Mouse (Mus musculus): ENCODE data around the gene Sacs. TPM values are rescaled to one million over a fixed set of nuclear protein-coding genes. Genes with fewer than 3 reads are reported as not detected.
A peak's percentile ranks its signal among the peaks of the same experiment; 100 is the strongest.
"Not testable (repeated sequence)": the region's sequence is repeated elsewhere in the genome, so short reads cannot be mapped to it uniquely, and the experiment has no call there.

The Sacs gene
- total RNA-seq (2021): 10 to 100 TPM; 12.7 to 15.3 TPM
- long read RNA-seq, experiment 1: 0 reads
- long read RNA-seq, experiment 2, partial matches to known transcripts: 0 of 3 reads
- long read RNA-seq, experiment 2, other reads (novel, unspliced or antisense): 3 of 3 reads

DNA sequence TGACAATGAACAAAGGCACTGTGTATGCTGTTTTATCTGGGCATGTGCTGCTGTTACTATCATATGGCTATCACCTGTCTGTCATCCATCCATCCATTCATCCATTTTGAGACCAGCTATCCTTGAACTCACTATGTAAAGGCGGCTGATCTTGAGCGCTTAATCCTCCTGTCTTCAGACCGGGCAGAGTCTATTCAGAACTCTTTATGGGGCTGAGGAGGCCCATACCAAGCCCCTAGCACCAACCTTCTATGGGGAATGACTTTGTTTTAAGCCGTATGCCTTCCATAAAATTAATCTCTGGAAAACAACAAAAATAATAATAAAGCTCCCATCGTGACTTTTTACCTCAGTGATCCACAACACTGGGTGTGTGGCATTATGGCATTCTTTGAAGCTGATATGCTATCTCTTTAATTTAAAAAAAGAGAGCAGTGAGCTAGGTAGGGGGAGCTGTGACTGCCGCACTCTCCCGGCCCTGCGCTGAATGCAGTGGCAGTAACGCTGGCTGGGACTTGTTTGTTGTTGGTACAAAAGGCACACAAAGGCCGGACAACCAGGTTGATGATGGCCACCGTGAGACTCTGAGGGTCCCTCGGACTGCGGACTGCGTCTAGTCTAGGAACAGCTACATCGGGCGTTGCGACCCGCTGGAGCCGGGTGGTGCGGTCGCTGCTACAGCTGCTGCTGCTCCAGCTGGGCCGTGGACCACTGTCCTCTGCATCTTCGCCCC is at the start of gene Sacs:
Gene Sacs (plus strand): TSS at position 464 of the 733 bp plus-strand sequence.
- DNase-seq (ENCODE audit: low spot score): no peak

DNA sequence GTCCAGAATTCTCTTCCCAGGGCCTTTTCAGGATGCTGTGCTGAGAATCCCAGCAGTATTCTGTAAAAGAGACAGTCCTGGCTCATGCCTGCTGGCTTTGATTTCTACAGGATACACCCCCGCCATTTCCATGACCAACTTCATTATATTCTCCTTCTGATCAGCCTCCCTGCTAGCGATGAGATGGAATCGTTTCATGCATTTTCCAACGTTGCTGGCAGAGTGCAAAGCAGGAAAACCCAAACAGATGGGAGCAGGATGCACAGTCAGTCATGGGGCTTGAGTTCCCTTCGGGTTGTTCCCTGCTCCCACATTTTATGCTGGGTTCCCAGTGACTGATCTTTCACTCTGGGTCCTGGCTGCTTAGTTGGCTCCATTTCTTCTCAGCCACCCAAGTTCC is 47.3 kb upstream of the Sacs start:
- DNase-seq (ENCODE audit: low spot score): no peak

DNA sequence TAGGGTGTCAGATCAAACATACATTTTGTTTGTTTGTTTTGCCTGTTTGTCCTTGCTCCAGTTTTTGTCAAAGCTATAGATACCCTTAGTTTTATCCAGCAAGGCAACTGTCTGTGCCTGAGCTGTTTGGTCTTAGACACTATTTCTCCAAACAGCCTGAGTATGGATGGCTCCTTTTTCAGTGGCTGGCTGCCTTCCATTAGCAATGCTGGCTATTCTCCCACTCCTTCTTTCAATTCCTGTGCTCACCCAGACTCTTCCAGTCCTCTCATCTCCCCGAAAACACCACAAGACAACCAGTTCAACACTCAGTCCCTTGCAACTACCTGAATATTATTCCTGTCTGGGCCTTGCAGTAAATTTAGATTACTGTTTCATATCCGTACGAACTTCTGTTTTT is 46.2 kb upstream of the Sacs start:
- DNase-seq (ENCODE audit: low spot score): peak; percentile 20

DNA sequence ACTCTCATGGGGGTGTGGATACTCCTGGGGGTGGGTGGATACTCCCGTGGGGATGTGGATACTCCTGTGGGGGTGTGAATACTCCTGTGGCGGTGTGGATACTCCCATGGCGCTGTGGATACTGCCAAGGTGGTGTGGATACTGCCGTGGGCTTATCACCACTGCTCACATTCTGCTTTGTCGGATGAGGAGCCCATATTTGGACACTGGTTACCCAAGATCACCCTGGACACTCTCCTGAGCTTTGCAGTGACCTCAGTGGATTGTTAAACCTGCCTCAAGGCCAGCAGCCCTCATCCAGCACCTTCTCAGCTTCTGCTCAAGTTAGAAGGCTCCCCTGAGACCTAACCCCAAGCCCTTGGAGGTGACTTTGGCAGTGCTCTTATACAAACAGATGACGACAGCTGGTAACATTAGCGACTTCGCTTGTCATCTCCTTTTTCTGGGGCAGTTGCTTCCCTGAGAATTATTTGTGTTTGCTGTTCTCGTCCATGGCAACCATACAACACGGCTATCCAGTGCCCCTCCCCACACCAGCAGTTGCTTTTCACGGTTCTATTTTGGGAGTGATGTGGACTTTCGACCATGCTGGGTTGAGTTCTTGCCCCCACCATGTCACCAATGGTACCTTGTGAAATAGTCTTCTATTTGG is 40.2 kb upstream of the Sacs start:
- DNase-seq (ENCODE audit: low spot score): peak; percentile 81

DNA sequence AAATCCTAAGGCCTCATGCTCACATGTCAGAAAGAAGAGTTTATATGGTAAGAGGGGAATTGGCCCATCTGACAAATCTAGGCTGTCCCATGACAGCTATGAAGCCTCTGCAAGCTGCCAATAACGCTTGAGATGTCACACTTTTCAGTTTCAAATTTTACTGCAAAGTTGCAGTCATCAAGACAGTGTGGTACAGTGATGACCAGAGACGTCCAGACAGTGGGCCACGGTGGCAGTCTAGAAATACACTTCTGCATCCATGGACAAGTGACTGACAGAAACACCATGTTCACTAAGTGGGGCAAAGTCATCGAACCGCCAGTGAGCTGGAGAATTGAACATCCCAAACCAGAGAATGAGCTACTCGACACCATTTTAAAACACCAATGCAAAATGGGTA is 37.5 kb upstream of the Sacs start:
- no peak for DNase-seq (ENCODE audit: low spot score)

DNA sequence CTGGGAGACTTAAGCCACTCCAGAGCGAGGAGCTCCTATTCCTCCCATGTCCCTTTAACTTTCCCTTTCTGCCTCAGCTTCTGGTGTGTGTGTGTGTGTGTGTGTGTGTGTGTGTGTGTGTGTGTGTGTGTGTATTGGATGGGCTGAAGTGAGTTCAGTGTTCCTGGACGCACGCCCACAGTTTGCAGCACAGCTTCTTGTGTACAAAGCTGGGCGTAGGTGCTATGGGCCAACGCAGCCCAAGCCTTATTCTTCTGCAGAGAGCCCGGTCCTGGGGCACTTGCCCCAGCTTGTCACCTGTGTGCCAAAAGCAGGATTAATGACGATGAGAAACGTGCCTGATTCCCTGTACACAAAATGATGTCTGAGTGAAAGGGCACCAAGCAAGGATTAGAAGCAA is 31.9 kb upstream of the Sacs start:
- no peak for DNase-seq (ENCODE audit: low spot score)

DNA sequence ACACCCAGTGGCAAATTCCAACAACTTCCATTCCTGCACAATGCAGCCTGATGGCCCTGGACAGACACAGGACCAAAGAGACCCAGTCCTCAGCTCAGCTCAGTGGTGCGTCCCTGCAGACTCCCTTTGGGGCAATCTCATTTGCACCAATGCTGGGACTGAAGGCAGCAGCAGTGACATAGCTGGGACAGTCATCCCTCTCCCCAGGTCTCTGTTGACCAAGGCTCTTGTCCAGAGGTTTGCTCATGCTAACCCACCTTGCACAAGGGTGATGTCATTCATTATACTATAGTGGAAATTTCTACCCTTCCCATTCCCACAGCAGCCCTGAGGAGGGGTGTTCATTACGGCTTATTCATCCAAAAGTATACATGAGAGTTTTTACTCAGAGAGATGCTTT is 29.6 kb upstream of the Sacs start:
- DNase-seq (ENCODE audit: low spot score): no peak

DNA sequence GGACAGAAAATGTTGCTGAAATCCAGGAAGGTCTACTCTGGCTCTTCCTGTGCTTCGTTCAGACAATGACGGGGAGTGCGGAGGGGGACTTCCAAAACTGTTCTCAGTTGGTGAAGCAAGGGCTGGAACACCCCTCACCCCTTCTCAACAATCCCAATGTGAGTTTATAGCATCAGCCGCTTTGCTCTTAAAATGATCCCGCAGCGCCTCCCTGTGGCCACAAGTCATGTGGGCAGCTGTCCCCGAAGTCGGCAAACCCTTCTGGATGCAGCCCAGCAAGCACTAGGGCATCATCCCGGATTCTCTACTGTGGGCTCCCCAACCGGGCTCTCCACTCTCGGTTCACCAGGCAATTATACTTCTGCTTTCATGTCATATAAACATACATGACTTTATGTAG is 25.9 kb upstream of the Sacs start:
- DNase-seq (ENCODE audit: low spot score): peak; percentile 73

DNA sequence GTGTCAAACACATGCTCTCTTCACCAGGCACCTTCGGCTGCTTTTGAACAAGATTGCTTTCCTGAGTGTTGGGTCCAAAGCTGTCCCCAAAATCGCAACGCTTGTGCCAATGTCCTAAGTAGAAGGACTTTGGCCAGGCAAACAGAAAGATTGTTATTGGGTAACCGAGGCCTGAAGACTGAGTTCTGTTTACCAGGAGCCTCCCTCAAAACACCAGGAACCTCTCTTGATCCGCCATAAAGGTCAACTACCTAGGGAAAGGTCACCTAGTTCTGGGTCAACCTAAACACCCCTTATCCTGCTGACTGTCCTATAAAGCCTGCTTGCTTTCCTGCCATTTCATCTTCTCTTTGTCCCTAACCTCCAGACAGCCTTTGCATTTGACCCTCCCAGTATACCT is 13.5 kb upstream of the Sacs start:
- DNase-seq (ENCODE audit: low spot score): no peak

DNA sequence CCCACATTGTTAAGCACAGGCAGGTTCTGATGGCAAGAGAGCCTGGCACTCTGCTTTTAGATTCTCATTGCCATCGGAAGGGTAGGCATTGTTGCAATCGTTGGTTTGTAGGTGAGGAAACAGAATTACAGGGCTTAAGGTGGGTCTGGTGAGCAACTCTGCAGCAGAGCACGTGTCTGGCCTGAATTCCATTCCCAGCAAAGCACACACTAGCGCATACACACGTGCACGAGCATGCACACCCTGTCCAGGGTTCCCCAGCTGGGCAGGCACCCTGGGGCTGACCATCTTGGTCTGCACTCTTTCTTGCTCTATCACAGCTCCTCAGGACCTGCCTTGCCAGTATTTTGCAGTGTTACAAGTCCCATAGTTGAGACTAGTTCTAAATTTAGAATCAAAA is 13.1 kb upstream of the Sacs start:
- no peak for DNase-seq (ENCODE audit: low spot score)

DNA sequence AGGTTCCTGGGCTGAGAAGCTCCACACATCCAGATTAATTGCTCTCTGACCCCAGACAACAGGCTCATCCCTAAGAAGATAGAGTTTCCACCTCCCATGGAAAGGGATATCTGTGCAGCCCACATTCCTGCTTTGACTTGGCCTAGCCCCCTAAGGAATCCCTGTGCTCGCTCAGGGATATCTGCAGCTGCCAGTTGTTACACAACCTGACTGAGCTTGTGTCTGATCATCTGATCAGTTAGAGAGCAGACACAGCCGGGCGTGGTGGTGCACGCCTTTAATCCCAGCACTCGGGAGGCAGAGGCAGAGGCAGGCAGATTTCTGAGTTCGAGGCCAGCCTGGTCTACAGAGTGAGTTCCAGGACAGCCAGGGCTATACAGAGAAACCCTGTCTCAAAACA is 10.9 kb upstream of the Sacs start:
- DNase-seq (ENCODE audit: low spot score): not testable (repeated sequence)

DNA sequence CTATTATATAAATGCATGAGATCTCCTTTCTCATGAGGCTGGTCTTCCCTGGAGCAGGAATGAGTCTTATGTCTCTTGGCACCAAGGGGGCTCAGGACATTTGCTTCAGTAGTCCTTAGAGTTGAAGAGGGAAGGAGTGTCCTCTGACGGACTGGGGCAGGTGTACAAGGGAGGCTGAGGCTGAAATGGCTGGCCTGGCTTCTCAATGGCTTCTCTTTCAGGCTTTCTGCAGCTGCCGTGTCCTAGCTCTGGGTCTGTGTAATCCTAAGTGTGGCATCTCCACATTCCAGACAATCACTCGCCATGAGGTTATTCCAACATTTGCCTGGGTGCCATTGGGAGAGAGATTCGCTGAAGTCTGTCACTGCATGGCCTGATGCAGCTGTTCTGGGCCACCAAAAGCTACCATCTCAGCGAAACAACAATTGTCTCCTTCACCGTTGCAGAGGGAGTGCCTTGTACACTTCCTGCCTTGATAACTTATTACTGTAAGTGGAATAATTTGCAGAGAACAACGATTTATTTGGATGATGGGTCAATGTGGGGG is 9.2 kb upstream of the Sacs start:
- DNase-seq (ENCODE audit: low spot score): no peak

DNA sequence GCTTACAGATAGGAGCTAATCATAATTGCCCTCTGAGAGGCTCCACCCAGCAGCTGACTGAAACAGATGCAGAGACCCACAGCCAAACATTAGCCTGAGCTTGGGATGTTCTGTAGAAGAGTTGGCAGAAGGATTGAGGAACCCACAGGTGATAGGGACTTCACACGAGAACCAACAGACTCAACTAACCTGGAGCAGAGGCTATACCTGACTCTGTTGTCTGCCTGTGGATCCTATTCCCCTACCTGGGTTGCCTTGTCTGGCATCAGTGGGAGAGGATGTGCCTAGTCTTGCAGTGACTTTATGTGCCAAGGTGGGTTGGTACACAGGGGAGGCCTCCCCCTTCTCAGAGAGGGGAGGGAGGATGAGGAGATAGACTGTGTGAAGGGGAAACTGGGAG is 5.7 kb upstream of the Sacs start:
- no peak for DNase-seq (ENCODE audit: low spot score)

DNA sequence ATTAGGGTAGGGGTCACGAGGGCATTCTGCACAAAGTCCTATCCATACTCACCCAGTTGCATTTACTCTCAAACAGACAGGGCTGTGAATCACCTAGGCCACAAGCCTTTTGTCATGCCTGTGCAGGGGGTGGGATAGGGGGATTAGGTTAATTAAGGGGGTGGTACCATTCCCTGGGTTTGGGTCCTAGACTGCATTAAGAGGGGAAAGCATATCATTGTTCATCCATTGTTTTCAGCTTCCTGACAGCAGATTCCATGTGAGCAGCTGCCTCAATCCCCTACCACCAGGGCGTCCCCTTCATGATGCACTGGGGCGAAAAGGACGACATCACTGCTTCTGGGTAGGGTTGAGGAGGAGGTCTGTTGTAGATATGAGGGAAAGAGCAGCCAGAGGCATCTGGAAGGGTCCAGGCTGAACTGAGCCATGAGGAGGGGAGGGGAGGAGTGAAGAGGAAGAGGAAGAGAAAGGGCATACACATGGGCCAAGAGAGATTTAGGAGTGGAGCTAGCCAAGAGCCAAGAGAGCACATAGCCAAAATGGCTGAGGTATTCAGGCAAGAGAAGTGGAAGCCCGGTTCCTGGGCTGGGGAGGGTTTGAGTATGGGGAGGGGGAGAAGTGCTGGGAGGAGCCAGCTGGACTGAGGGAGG is 3.8 kb upstream of the Sacs start:
- no peak for DNase-seq (ENCODE audit: low spot score)

DNA sequence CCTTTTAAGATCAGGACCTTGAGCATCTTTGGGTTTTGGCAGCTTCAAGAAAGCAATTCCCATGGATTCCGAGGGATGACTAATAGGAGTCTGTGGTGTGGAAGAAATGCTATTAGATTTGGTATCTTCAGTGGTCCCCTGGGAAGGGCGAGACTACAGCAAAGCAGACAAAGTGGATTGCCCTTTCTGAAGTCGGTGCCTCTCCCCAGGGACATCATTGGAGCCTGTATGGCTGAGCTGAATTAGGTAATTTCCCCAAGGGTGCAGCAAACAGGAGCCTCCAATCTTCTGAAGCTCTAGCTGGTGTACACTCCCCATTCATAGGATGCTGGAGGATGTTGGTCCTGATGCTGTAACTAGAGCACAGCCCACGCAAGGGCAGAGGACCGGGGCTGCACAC is 847 bp upstream of the Sacs start:
- DNase-seq (ENCODE audit: low spot score): no peak

DNA sequence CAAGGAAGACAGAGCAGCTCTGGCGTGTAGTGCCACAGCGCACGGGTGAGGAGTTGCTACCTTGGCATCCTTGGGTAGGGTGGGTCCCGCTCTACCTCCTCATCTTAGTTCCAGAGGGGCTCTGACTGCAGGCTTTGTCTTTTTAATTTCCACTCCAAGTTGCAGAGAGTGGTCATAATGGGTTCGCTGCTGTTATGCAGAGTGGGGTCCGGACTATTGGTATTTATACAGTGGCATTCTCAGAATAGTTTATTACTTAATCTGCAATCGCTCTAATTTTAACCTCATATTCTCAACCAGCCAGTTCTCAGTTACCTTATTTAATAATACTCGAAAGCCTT is 440 bp downstream of the Sacs start:
- no peak for DNase-seq (ENCODE audit: low spot score)

DNA sequence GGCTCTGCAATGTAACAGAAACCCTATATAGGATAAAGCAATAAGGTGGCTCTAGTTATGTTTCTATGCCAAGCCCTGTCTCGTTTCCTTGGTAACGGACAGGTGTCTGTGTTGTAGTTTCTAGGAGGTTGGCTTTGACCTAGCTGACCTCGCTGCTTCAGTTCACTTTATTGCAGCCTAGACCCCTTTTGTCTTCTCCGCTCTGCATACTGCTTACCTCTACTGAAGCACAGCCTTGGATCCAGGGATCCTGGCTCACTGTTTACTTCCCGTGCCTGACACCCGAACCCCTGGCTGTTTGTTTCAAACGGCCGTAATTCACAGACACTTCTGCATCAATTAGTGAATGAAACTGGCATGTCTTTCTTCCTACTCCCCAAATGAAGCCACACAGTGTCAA is 5.1 kb downstream of the Sacs start:
- DNase-seq (ENCODE audit: low spot score): no peak

DNA sequence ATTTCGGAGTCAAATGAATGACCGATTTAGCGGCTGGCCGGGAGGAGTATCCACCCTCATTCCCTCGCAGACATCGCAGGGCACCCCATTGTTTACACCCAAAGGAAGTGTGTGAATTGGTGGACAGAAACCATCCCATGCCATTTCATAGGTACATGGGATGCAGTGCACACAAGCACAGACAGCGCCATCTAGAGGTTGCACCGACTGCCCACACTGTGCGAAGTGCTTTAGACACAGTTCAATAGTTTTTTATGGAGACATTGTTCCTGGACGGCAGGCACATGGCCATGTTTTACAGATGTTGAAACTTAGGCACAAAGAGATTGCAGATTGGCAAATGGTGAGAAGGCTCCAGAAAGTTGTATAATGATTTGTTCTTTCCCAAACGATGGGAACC is 5.6 kb downstream of the Sacs start:
- DNase-seq (ENCODE audit: low spot score): peak; percentile 21

DNA sequence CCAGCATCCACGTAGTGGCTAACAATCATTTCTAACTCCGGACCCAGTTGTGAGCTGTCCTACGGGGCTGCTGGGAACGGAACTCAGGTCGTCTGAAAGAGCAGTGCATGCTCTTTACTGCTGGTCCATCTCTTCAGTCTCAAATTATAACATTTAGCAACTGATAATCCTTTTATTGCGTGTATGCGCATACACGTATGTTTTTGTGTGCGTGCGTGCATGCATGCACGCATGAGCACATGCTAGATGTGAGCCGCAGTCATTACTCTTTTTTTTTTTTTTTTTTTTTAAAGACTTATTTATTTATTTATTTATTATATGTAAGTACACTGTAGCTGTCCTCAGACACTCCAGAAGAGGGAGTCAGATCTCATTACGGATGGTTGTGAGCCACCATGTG is 12.2 kb downstream of the Sacs start:
- DNase-seq (ENCODE audit: low spot score): not testable (repeated sequence)

DNA sequence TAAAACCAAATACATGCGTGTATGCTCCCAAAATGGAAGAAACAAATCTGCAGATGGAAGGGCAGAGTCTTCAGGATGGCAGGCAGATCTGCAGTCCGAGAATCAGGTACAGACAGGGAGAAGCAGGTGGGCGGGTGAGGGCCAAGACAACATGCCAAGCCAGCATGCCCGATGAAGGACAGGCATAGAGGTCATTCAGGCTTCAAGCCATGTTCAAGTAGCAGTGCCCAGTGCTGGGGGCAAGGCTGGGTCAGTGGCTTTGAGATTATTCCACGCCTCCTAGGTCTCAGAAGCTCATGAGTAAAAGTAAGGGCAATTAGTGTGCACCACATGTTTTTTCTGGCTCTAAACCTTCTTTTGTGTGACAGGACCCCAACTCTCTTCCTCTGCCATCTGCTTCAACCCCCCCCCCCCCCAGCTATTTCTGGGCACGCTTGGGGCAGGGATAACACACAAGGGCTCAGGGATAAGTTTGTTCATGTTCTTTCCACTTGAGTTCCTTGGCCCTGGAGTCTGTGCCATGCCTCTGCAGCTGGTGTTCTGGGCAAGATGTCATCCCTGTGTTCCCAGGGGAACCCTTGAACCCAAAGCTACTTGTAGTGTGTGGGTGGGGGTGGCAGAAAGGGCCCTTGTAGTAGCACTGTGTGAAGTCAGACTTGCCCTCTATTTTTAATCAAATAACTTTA is 16.8 kb downstream of the Sacs start:
- DNase-seq (ENCODE audit: low spot score): peak; percentile 72

DNA sequence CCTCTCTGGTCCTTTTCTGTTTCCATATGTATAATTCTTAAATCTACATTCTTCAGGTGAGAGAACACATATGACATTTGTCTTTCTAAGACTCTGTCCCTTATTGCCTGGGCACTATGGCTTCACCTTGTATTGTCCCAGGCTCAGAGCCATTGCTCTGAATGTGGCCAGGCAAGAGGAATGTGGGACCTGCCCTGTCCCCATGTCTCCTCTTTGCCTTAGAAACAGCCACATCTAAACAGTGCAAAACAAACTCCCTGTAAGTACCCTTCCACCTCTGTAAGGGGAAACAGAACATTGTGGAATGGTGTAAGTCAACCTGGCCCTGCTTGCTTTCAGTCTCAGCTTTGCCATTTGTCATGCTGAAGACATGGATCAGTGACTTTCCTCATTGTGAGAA is 17.4 kb downstream of the Sacs start:
- no peak for DNase-seq (ENCODE audit: low spot score)

DNA sequence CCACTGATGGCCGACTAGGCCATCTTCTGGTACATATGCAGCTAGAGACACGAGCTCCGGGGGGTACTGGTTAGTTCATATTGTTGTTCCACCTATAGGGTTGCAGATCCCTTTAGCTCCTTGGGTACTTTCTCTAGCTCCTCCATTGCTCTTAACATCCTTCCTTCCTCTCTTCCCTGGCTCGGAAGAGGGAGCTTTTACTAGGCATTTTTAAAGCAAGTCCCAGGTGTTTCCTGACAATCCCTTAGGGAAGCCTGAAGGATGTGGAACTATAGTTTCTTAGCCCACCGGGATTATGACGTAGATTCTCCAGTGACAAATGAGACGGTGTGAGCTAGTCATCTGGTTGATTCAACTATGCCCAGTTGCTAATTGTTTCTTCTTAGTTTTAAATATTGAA is 19.2 kb downstream of the Sacs start:
- not testable (repeated sequence) for DNase-seq (ENCODE audit: low spot score)
